Mouse (Mus musculus) skeletal muscle tissue, adult 2 months (tissue): ENCODE measurements at regions not wholly inside any gene's neighbourhood (a gene's known extent, or its start where the extent isn't known, plus 50 kb on each side); places are given as distances from the start of the nearest gene placed in this dataset.

Source experiments
- DNase-seq: peaks from one replicate; pipeline ENCODE4 v3.0.0-alpha.2; 2012; ENCODE audit warnings: low read depth, low spot score

- DNase-seq = peak; percentile 59
Observed at GRCm38 (mm10) chr3:115766153-115766552, 51.3 kb upstream of the S1pr1 start.

- no peak for DNase-seq
Observed at GRCm38 (mm10) chr3:115768290-115768689, 53.4 kb upstream of the S1pr1 start.

- DNase-seq = peak; percentile 57
Observed at GRCm38 (mm10) chr3:115768761-115769530, 54.1 kb upstream of the S1pr1 start.

- DNase-seq = no peak
Observed at GRCm38 (mm10) chr3:115772676-115773075, 57.8 kb upstream of the S1pr1 start.

- DNase-seq = no peak
Observed at GRCm38 (mm10) chr3:115774321-115774720, 59.4 kb upstream of the S1pr1 start.

GRCm38 (mm10) chr3:115774723-115775122, 59.9 kb upstream of the S1pr1 start:
- no peak for DNase-seq

- no peak for DNase-seq
Observed at GRCm38 (mm10) chr3:115779144-115779890, 64.4 kb upstream of the S1pr1 start.

GRCm38 (mm10) chr3:115779906-115780305, 65.0 kb upstream of the S1pr1 start:
- no peak for DNase-seq

- DNase-seq = no peak
Observed at GRCm38 (mm10) chr3:115782726-115783125, 67.9 kb upstream of the S1pr1 start.

GRCm38 (mm10) chr3:115787360-115787759, 72.5 kb upstream of the S1pr1 start:
- no peak for DNase-seq

GRCm38 (mm10) chr3:115788525-115788924, 73.7 kb upstream of the S1pr1 start:
- no peak for DNase-seq

- DNase-seq = peak; percentile 28
Observed at GRCm38 (mm10) chr3:115789063-115789462, 74.2 kb upstream of the S1pr1 start.

GRCm38 (mm10) chr3:115792606-115793005, 77.7 kb upstream of the S1pr1 start:
- no peak for DNase-seq

GRCm38 (mm10) chr3:115793344-115794059, 78.6 kb upstream of the S1pr1 start:
- DNase-seq = peak; percentile 28

GRCm38 (mm10) chr3:115799326-115799725, 84.5 kb upstream of the S1pr1 start:
- DNase-seq = no peak

GRCm38 (mm10) chr3:115799981-115800380, 85.1 kb upstream of the S1pr1 start:
- DNase-seq = no peak

GRCm38 (mm10) chr3:115800873-115801272, 86.0 kb upstream of the S1pr1 start:
- no peak for DNase-seq

- DNase-seq = no peak
Observed at GRCm38 (mm10) chr3:115801581-115802200, 85.9 kb upstream of the Dph5 start.

- no peak for DNase-seq
Observed at GRCm38 (mm10) chr3:115804616-115805015, 83.0 kb upstream of the Dph5 start.

- no peak for DNase-seq
Observed at GRCm38 (mm10) chr3:115807032-115807431, 80.6 kb upstream of the Dph5 start.

- no peak for DNase-seq
Observed at GRCm38 (mm10) chr3:115815168-115815567, 72.5 kb upstream of the Dph5 start.
